Mouse (Mus musculus) 416B (cell line): Measurements from ENCODE around the gene Zfp433.
"Not testable (repeated sequence)": the region's sequence is repeated elsewhere in the genome, so short reads cannot be mapped to it uniquely, and the experiment has no call there.

Experiments used
- DNase-seq: peaks from one replicate; pipeline ENCODE4 v3.0.0; 2011; ENCODE audit warnings: low read depth

Gene Zfp433

GRCm38 (mm10) chr10:81704531-81705301 lies at the start of gene Zfp433:
TSS of gene Zfp433 (plus strand) at chr10:81704825.
- DNase-seq: not testable (repeated sequence)

- DNase-seq: no peak
These were observed 49.4 kb upstream of the Zfp433 start for GRCm38 (mm10) chr10:81655178-81655577.

- no peak for DNase-seq
These were observed 48.5 kb upstream of the Zfp433 start for GRCm38 (mm10) chr10:81656174-81656573.

- not testable (repeated sequence) for DNase-seq
These were observed 17.5 kb upstream of the Zfp433 start for GRCm38 (mm10) chr10:81687114-81687513.

- not testable (repeated sequence) for DNase-seq
These were observed 66.1 kb downstream of the Zfp433 start, which contains the start of gene Gm3055 for GRCm38 (mm10) chr10:81770506-81771403. TSS of gene Gm3055 (minus strand) at chr10:81771161.

- not testable (repeated sequence) for DNase-seq
These were observed 66.8 kb downstream of the Zfp433 start for GRCm38 (mm10) chr10:81771404-81771777.
